Mouse (Mus musculus): ENCODE results near the gene Zfyve27.

Gene Zfyve27

DNA sequence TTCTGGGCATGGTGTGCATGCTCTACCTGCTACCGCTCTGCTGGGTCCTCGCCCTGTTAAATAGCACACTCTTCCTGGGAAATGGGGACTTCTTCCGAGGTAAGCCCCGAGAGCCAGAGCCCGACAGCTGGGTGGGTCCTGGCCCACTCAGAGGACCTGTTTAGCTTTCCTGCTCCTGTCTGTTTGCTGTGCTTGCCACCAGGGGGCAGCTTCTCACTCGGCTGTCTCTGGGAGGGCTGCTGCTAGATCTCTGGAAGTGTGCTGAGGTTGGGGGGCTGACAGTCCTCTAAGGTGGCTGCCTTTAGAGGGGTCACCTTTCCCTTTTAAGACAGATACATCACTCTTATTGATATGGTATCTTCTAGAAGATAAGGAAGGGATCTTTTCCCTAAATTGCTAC is 18.9 kb downstream of the Zfyve27 start:
- DNase-seq: no peak

DNA sequence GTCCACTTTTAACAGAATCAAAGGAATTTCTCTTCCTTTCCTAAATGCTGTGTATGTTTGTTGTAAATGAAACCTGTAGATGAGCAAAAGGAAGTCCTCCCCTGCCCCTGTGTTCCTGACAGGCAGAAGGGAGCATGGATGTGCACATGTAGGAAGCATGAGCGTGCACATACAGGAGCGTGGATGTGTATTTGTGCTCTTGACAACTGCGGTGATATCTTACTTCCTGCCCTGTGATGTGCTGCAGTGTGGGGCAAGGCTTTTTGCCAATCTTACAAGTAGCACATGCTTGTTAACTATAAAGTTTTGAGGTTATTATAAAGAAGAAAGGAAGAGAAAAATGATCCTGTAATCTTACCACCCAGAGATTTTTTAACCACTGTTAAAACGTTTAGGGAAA is 26.0 kb downstream of the Zfyve27 start:
- DNase-seq: no peak

DNA sequence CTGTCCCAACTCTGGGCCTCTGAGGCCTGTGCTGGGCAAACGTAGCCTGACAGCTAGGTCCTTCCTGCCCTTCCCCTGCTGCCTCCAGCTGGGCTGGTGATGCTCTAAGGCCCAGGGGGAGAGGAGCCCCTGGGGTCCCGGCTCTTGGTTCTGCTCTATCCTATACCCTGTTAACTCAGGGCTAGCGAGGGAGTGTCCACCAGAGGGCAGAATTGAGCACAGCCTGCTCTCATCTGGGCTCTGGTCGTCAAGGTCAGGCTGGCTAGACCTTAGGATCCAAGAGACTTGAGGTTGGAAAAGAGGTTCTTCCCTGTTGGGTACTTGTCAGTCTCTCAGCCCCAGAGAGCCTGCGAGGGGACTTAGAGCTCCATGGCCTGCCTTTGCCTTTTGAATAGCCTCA is 26.7 kb downstream of the Zfyve27 start:
- peak; percentile 58 for DNase-seq

DNA sequence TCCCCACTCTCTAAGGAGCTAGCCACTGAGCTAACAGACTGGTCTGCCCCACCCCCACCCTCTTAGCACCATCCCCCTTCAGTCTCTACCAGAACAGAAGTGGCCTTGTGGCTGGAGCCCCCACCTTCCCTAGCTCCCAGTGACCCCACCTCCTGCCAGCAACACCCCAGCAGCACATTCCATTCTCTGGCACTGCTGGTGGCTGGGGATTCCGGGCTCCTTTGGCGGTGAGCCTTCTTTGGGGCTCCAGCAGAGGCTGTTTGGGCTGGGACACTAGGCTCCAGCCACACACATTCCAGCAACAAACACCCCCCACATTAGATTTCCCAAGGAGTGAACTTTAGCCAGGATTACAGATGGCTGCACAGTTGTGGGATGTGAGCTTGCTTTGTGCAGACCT is 29.6 kb downstream of the Zfyve27 start:
- no peak for DNase-seq

GRCm38 (mm10) chr19:42196378-42196777 is 32.6 kb downstream of the Zfyve27 start:
- peak; percentile 36 for DNase-seq

DNA sequence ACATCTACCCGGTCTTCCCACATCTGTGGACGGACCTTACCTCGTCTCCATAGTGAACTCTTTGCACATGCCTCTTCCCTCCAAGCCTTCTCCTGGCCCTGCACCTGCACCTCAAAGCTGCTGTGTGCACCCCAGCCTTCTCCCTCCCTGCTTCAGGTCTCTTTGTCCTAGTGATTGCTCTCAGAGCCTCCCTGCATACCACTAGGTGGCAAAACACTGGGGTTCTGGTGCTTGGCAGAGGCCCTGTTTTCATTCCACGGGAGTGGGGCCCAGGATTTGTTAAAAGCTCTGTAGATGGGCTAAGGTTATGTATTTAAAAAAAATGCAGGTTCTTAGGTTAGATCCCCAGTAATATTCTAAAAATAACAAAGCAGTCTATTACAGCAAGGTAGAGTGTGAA is 33.3 kb downstream of the Zfyve27 start:
- no peak for DNase-seq

DNA sequence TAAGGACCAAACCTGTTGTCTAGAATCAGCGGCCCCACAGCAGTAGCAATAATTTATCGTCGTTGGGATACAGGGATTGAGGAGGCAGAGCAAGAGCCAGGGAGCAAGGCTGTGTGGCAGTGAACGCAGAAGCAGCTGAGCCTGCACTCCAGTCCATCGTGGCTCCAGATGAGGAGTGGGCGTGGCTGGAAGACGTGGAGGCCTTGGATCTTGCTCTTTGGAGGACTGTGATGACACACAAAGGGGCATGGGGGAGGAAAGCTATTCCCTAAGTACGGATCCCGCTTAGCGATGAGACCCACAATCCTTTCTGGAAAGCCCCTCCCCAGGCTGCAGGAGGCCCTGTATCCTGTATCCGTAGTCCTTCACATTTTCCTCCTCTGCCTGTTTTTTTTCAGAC is 34.3 kb downstream of the Zfyve27 start:
- DNase-seq: no peak

- no peak for DNase-seq
Measured at GRCm38 (mm10) chr19:42201696-42202381, 38.1 kb downstream of the Zfyve27 start, which contains the start of gene Sfrp5. Gene Sfrp5 (minus strand): TSS chr19:42202252.

DNA sequence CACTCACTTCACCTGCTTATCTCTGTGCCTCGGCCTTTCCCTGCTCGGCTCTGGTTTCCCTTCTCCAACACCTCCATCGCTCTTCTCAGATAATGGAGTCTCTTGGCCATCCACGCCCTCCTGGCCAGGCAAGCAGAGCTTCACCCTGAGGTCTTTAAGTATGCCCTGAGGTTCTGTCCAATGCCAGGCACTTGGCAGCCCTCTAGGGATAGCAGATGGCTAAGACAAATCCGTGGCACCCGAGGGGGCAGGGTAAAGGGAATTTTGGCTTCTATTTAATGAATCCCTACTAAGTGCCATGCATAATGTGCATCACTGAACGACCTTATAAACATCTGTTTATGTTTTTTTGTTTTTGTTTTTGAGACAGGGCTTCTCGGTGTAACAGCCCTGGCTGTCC is 38.7 kb downstream of the Zfyve27 start:
- DNase-seq: no peak

DNA sequence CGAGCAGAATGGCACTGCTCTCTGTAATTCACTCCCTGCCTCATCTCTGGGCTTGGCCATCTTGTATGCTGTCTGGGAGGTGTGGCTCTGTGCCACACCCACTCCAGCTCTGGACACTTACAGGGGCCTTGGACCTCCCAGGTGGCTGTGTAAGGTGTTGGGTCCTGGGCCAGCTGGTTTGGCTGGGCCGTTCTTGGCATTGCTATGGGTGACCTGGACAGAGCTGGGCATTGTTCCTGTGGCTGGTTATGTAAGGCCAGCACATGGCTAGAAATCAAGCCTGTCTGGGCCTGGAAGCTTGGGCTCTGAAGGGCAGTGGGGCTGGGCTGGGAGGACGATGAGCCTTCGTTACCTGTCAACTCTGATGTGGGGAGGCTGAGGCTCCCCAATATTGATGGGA is 40.6 kb downstream of the Zfyve27 start:
- DNase-seq: no peak

DNA sequence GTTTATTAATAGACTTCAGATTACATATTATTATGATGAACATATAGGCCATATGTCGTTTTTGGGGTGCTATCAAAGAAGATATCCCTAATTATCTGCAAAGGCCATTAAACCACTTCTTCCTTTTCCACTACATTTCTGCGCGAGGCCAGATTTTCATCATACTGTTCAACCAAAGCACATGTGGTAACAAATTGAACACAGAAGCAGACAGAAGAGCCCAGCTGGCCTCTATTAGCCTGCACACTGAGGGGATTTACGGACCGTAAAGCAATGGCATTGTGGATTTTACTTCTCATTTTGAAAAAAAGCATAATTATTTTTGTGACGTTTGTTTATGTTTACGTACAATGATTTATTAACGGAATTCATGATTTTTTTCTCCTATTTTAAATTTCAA is 41.5 kb downstream of the Zfyve27 start:
- no peak for DNase-seq

- DNase-seq: no peak
Measured at GRCm38 (mm10) chr19:42209485-42209884, 45.7 kb downstream of the Zfyve27 start.

DNA sequence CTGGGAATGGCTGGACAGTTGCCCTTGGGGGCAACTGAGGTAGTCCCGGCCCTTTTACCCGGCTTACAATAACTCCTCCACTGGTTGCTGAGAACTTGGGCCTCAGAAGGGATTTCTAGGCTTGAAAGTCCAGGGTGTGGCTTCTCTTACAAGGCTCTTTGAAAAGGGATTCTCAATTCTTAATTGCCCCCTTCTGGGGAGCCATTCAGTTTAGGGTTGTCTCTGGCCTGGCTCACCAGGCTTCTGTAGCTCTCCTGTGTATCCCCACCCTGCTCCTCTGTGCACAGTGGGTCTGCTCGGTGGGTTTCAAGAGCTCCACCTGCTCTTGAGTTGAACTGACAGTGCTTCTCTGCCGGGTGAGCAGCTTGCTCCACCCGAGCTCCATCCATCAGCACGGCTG is 46.2 kb downstream of the Zfyve27 start:
- DNase-seq: no peak

GRCm38 (mm10) chr19:42211936-42212335 is 48.2 kb downstream of the Zfyve27 start:
- DNase-seq: no peak

GRCm38 (mm10) chr19:42214601-42215000 is 50.9 kb downstream of the Zfyve27 start:
- no peak for DNase-seq

DNA sequence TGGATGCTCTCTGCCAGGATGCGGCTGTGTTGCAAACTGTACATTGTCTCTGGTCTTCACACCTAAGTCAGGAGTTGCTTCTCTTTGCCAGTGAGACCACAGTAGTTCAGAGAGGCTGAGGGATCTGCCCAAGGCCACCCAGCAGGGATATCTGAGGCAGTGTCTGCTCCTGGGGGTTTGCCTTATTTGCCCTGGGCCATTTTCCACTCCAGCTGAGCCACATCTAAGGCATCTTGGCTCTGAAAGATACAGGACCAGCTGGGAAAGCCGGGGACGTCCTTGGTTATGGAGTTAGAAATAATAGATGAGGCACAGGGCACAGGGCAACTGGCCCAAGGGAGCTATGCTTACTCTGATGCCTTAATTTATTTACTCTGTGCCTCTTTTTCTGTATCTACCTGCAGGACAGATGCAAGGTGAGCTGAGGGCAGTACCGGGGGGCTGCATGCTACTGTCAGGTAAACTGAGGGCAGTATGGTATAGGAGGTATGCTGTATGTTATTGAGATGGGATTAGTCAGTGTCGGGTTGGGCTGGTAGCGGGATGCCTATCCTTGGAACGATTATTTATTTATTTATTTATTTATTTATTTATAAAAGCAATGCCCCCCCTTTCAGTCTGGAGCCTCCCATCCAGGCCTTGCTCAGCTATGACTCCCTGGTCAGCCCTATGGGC is 53.1 kb downstream of the Zfyve27 start:
- DNase-seq: no peak

DNA sequence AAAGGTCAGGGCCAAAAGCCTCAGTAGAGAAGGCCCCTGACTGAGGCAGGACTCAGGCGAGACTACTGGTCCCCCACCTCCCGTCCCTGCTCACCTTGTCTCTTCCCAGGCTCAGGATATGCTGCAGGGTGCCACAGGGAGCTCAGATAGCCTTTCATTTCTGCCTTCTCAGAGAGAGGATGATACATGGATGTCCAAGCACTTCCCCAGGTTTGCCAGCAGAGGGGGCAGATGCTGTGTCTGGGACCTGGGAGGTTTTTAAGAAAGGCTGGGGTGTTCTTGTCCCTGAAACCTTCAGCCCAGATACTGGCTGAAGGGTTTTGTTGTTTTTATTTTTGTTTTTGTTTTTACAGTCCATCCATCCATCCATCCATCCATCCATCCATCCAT is 53.6 kb downstream of the Zfyve27 start:
- no peak for DNase-seq

- no peak for DNase-seq
Measured at GRCm38 (mm10) chr19:42226451-42226850, 62.7 kb downstream of the Zfyve27 start.

DNA sequence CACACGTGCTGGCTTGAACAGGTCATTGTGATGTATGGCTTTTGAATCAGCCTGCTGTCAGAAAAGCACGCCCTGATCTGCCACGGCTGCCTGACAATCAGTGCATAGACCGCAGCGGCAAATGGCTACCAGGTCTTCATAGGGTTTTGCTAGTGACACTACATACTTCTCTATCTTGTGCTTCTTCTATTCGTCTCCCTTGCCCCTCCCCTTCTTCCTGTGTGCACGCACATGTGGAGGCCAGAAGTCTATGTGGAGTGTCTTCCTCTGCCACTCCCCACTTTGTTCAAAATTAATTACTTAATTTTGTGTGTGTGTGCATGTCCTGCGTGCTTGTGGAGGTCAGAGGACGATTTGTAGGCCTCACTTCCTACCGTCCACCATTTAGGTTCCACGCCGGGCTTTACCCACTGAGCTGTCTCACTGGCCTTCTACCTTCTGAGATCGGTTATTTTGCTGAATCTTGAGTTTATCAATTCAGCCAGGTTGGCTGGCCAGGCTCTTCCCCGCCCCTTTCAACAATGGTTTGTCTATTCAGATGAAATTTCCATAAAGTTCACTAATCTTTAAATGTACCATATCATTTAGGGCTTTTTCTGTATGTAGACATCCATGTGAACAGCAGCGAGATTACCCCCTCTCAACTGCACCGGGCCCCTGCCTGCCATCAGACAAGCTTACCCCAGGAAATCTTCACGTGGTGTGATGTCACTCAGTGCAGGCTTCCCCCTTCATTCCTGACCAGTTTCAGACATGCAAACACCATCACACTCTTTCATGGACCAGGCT is 65.9 kb downstream of the Zfyve27 start:
- no peak for DNase-seq

GRCm38 (mm10) chr19:42230288-42230568 is 66.5 kb downstream of the Zfyve27 start:
- DNase-seq: no peak

- no peak for DNase-seq
Measured at GRCm38 (mm10) chr19:42230986-42231385, 67.2 kb downstream of the Zfyve27 start.

DNA sequence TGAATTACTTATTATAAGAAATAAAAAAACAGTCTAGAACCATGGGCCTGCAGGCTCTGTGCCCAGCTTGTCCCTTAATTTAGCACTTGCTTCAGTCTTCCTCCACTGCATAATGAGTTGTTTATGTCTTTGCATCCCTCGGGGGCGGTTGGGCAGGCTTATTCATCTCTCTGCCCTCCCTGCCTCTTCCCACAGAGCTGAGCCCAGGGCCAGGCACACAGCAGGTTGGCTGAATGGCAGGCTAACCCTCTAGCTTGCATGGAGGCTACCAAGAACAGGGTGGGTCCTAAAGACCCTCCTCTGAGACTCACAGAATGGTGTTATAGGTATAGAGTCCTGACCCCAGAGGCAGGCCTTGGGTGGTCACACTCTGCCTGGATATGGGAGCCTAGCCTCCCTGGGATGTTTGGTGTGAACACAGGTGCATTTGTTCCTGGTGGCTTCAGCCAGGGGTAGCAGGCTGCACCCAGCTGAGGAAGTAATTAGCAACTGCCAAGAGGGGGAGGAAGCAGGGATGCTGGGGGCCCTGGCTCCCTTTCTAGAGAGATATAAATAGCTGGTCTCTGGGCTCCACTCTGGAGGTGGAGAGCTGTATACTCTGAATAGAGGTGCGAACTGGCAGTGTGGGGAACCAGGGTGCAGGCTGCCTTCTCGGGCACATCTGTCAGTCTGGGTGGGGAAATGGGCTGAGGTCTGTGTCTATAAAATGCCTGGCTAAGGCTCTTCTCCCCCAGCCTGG is 74.0 kb downstream of the Zfyve27 start:
- DNase-seq: no peak

DNA sequence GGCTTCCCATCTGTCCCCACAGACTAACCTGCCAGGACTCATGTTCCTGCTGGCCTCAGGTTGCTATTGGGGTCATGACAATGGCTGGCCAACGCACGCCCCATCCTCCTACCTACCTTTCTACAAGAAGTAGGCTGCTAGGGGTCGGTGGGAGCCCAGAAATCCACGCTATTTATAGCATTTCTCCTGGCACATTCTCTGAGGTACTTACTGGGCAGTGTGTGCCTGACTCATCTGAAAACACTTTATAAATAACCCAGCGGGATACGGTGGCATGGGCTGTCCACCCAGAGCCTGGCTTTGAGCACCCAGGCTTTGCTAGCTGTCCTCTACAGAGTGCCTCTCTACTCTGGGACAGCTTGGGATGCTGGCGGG is 74.6 kb downstream of the Zfyve27 start:
- no peak for DNase-seq

GRCm38 (mm10) chr19:42240881-42241280 is 77.1 kb downstream of the Zfyve27 start:
- DNase-seq: no peak

All from kidney, postnatal 14 days (tissue).